Mouse (Mus musculus) left cerebral cortex, adult 18-20 months (tissue): ENCODE measurements at regions not wholly inside any gene's neighbourhood (a gene's known extent, or its start where the extent isn't known, plus 50 kb on each side); places are given as distances from the start of the nearest gene placed in this dataset.
A peak's percentile ranks its signal among the peaks of the same experiment; 100 is the strongest.

Experiments used
- DNase-seq, 2 experiments: peaks; one replicate each; pipeline ENCODE4 v3.0.0; 2021 to 2022; ENCODE audit warnings: low spot score in 2 of 2, mixed read lengths in 1 of 2

- no peak for DNase-seq
These were observed 533.6 kb upstream of the Fam241a start for GRCm38 (mm10) chr3:128429706-128430105.

- DNase-seq, result no peak
These were observed 519.4 kb upstream of the Fam241a start for GRCm38 (mm10) chr3:128415568-128415967.

- DNase-seq, result no peak
These were observed 517.4 kb upstream of the Fam241a start for GRCm38 (mm10) chr3:128413481-128413880.

GRCm38 (mm10) chr3:128412157-128412556, 516.0 kb upstream of the Fam241a start:
- DNase-seq, result no peak

- no peak for DNase-seq
These were observed 498.7 kb upstream of the Fam241a start for GRCm38 (mm10) chr3:128394805-128395204.

GRCm38 (mm10) chr3:128380579-128380978, 484.5 kb upstream of the Fam241a start:
- DNase-seq, result no peak

DNA sequence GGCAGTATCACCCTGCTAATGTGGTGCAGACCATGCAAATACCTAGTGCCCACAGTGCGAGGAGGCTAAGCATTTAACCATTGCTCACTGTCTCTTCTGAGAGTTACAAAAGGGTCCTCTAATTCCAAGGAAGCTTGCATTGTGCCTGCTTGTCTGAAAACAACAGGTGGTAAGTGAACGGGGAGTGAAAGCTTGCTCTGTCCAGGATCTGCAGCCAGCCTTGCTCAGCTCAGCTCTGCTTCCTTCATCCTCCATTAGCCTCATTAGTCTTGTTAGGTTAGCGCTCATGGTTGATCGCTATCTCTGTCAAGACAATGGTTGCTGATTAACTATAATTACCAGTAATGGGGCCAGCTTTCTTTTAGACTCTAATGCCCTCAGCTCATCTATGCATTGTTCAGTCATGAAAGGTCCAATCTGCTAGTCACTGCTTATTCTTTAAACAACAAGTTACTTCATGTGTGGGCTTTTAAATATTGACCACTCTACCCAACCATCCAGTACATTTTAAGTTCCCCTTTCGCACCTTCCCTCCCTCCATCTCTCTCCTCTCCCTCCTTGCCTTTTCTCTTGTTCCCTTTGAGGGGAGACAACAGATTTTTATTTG, 473.5 kb upstream of the Fam241a start:
- DNase-seq, result no peak

DNA sequence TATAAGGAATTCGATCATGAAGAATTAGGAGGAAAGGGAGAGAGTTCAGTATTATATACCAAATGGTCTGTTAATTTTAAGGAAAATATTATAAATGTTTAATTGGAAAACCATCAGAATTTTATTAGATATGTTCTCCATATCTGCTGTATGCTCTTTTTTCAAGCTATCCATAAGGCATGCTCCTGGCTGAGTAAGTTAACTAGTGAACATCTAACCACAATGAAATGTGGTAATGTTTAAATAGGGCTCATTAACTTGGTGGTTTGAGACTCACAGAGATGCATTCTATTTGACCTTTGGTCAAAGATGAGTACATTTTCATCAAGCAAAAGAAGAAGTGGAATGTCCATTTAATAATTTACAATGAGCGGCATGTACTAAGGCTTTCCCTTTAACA, 466.2 kb upstream of the Fam241a start:
- DNase-seq, result no peak

GRCm38 (mm10) chr3:128349123-128349522, 453.0 kb upstream of the Fam241a start:
- DNase-seq, result peak; percentile 26 to 30

DNA sequence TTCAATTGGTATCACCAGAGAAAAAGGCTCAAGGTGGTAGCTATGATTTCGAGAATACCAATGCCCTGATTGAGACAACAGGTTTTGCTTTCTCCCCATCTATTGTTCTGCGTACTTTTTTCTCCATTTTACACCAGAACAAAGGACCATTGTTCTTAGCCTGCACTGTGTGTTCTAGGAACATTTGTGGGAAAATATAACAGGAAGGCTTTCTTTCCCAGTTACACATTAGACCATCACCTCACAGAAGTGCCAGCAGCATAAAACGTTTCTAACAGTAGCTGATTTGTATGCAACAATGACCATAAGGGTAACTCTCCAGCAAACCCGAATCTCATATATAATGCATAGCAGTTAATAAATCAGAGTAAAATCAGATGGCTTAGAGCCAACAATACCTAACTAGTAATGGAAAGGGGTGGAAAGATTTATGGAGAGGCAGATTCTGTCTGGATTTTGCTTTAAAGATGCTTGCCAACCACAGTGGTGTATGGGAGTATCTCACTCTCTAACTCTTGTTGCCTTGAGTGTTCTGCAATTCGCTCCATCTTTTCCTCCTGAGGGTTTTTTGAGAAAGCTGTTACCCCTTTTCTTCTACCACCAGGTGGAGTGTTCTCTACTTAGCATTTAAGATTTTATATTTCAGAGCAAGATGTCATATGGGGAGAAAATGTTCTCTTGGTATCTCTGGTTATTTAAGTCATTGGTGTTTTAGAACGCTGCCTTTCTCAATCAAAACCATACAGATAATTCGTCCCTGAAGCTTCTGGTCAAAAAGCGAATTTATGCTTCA, 451.9 kb upstream of the Fam241a start:
- DNase-seq, result no peak

DNA sequence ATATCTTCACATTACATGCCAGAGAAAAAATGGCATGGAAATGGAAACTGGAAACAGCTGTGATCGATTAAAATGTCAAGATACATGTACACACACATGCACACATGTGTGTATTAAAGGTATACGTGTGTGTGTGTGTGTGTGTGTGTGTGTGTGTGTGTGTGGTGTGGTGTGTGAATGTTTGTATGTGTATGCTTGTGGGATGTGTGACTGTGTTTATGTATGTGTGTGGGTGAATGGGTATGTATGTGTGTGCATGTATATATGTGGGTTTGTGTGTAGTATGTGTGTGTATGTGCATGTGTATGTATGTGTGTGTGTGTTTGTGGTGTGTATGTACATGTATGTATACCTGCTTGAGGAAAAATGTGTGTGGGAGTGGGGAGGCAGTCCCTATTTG, 441.4 kb upstream of the Fam241a start:
- DNase-seq, result no peak

DNA sequence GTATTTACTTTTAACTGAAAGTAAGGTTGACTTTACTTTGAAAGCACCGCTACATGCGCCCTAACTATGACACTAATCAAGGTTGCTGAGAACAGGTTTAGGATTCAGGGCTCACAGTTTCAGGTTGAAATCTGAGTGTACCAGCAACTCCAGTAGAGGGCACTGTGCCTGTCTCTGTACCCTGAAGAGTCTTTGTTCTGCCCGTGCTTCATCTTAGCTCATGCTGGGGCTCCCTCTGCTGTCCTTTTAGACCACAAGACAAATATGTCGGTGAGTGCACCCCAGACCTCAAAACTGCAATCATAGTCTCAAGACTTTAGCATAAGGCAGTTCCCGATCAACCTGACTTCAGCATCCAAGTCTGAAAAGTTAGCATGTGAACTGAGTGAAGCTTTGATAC, 440.9 kb upstream of the Fam241a start:
- peak; percentile 74 to 83 for DNase-seq

GRCm38 (mm10) chr3:128327677-128328076, 431.6 kb upstream of the Fam241a start:
- DNase-seq, result no peak

DNA sequence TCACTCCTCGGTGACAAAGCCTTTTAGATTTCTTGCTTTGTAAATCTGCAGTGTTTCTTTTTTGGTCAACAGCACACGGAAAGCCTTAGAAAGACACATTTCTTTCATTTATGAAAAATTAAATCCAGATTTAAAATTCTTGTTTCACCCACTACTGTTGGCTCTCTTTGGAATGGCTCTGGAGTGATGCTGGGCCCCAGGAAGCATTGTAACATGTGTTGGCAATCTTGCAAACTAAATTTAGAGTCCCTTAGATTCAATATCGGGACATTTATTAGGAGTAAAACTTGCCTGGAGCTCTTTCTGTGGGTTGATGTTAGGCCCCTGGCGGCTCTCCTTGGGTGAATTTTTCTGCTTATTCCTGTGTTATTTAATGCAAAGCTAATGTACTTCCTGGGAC, 405.2 kb upstream of the Fam241a start:
- no peak for DNase-seq

- DNase-seq, result no peak
These were observed 402.0 kb upstream of the Fam241a start for GRCm38 (mm10) chr3:128298110-128298509.

DNA sequence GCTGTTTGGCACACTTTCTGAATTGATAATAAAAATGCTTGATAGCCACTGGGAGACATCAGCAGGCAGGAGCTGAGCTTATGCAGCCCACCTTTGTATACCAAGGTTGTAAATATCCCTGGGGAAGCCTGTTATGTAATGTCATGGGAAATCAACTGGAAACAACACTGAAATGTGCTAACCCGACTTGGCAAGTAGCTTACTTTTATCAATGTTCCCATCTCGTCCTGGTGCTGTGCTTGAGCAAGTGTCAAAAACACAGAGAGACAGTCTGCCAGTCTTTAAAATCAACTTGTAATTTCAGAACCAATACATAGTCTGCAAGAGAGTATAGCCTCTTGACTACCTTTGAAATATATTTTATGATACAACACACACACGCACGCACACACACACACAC, 391.7 kb upstream of the Fam241a start:
- no peak for DNase-seq

DNA sequence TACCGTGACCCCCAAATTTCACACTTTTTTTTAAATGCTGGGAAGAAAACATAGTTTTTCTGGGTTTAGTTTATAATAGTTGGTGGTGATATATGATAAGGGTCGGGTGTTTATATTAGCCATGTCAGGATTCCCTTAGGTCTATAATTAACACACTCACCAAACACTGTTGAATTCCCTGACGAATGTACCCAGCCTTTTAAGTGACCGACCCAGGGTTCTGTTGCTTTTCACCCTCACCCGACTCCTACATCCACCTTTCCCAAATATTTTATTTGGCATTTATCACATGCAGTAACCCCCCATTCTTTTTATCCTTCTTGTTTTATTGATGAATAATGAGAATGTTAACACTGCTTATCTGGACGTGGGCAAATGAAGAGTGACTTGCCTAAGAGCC, 389.1 kb upstream of the Fam241a start:
- no peak for DNase-seq

DNA sequence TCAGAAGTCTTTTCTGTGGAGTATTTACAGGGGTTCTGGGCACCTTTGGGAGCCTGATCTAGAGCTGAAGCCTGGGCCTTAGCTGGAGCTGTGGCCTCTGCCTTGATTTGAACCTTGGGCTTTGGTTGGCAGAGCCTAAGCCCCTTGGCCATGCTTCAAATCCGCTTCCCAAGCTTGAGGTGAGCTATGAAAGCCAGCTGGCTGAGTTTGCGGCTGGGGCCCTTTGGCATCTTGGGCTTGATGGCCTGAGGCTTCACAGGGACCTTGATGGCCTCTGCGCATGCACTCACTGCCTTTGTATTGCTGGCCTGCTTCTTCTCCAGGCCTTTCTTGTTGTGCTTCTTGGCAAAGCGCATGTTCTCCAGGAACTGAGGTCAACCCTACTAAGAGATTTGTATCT, 384.5 kb upstream of the Fam241a start:
- no peak for DNase-seq

GRCm38 (mm10) chr3:128270576-128270975, 374.5 kb upstream of the Fam241a start:
- DNase-seq, result peak in 1 of 2 experiments; percentile 10

GRCm38 (mm10) chr3:128261208-128261607, 365.1 kb upstream of the Fam241a start:
- no peak for DNase-seq

GRCm38 (mm10) chr3:128247816-128248215, 351.7 kb upstream of the Fam241a start:
- no peak for DNase-seq

GRCm38 (mm10) chr3:128239813-128240421, 343.8 kb upstream of the Fam241a start:
- DNase-seq, result no peak

DNA sequence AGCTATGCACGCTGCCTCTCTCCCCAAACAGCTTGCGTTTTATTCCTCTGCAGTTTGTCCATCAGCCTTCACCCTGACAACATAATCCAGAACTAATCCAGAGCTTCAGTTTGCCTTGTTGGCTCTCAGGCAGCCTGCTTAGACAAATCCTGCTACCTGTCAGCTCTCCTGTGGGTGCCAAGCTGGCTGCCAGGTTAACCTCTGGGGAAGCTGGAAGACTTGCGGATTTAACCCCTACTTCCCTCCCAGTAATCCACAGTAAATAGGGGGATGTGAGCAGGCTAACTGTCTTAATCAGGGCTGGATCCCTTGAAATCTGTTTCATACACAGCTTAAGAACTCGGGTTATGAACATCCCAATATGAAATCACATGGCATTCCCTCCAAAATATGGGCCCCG, 334.3 kb upstream of the Fam241a start:
- DNase-seq, result no peak
